Mouse (Mus musculus) G1E (cell line): ENCODE results near the gene Ruvbl2.

Experiments
- CTCF ChIP-seq: IDR thresholded peaks from 2 replicates; pipeline ENCODE4 v1.5.1; 2012; ENCODE audit warnings: low read depth, low read length, inconsistent platforms, mixed read lengths
- GATA1 ChIP-seq: IDR thresholded peaks from 2 replicates; pipeline ENCODE4 v1.6.1; 2012; ENCODE audit warnings: borderline replicate concordance, low read length, inconsistent platforms, mixed read lengths
- GATA2 ChIP-seq: IDR thresholded peaks from 2 replicates; pipeline ENCODE4 v1.6.1; 2012; ENCODE audit warnings: low read depth, low read length, inconsistent platforms, borderline replicate concordance
- POLR2AphosphoS5 ChIP-seq: IDR thresholded peaks from 2 replicates; pipeline ENCODE4 v1.6.1; 2012; ENCODE audit warnings: low read depth, low read length, inconsistent platforms; ENCODE audit not compliant: insufficient replicate concordance
- TAL1 ChIP-seq: conservative IDR thresholded peaks from 2 replicates; pipeline ENCODE4 v1.6.1; 2012; ENCODE audit warnings: low read depth, low read length, inconsistent platforms, mixed read lengths

GRCm38 (mm10) chr7:45451344-45451982 lies 13.6 kb upstream of the Ruvbl2 start:
- TF ChIP-seq CTCF: peak; percentile 77
- TF ChIP-seq GATA2: no peak
- TF ChIP-seq TAL1: no peak
- TF ChIP-seq GATA1: no peak
- TF ChIP-seq POLR2AphosphoS5: no peak
